Mouse (Mus musculus) megakaryocyte-erythroid progenitor cell, adult 5-6 weeks (primary cell): ENCODE measurements around the gene Ctnnbip1. TPM values are rescaled to one million over a fixed set of nuclear protein-coding genes. Genes with fewer than 3 reads are reported as not detected.

ENCODE experiments used
- ATAC-seq: replicated peaks from 2 replicates; pipeline ENCODE4 v1.8.0; 2016; ENCODE audit warnings: mild to moderate bottlenecking, inconsistent platforms; ENCODE audit not compliant: severe bottlenecking, poor library complexity, low FRiP score, low TSS enrichment
- total RNA-seq, 2 experiments: library from RNA; stranded (forward) in 1 of 2; stranded (reverse) in 1 of 2; fragments of 200-1000, 215-1000 nt in 1 of 2; fragments of >200 nt in 1 of 2; fragmentation: Nextera tagmentation in 1 of 2; gene quantifications; 2 replicates each; pipeline ENCODE4 v1.2.3; 2014 to 2017

Gene Ctnnbip1
- total RNA-seq (2014; fragmentation: Nextera tagmentation) (1.5 and 5.5 TPM in 2 replicates), total RNA-seq (2017) (1.7 and 5.9 TPM in 2 replicates)

- peak; percentile 99 for ATAC-seq
Observed at GRCm38 (mm10) chr4:149517868-149518340, at the start of gene Ctnnbip1. Gene Ctnnbip1 (plus strand): TSS chr4:149518236.

GRCm38 (mm10) chr4:149469557-149469956 lies 48.5 kb upstream of the Ctnnbip1 start:
- no peak for ATAC-seq

DNA sequence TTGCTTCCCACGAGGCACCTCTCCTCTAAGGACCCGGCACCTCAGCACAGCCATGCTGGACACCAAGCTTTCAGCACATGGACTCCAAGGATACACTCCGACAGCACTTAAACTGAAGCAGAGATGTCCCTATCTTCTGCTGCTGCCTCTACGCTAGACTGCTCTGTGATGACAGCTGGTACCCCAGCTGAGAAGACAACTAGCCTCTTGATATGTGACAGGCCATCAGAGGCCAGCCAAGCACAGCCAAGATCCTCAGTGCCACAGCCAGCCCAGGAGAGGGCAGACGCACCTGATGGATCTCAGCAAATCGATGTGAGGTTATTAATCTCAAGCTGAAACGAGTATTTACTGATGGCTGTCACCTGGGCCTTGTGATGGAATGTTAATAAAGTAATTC lies 42.9 kb upstream of the Ctnnbip1 start:
- ATAC-seq: no peak

- no peak for ATAC-seq
Observed at GRCm38 (mm10) chr4:149477078-149477477, 41.0 kb upstream of the Ctnnbip1 start, which contains the start of gene Tmem274. Gene Tmem274 (plus strand): TSS chr4:149477378.

GRCm38 (mm10) chr4:149484566-149484965 lies 33.5 kb upstream of the Ctnnbip1 start:
- no peak for ATAC-seq

DNA sequence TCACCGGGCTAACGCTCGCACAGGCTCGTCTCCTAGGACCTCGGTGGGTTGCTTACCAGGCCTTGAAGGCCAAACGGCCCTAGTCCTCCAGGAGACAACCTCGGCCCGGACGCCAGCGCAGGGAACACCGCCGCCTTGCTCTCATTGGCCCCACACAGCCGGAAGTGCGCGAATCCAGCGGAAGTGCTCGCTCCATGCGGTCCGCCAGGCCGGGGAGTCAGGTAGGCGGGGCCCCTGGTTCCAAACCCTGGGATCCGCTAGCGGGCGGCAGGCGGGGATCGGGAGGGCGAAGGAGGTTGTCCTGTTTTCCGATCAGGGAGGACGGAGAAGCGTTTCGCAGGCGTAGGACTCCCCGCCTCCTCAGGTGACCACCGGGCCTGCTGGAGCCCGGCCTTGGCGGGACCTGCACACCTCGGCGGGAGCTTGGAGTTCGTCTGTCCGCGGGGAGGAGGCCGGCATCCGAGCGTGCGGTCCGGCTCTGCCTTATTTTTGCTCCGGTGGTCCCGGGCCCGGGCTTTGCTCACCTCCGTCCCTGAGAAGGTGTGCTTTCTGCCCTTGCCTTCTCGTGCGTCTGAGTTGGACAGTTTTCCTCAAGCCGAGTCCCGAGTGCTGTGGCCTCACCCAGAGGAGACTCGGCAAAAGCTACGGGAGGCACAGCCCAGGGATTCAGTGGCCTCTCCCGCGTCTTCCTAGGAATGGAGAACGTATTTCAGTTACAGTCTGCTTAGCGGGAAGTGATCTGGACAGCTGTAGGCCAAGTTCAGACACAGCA lies 32.8 kb upstream of the Ctnnbip1 start, which contains the start of the genes Nmnat1 and Lzic:
Gene Nmnat1, minus strand, starts transcription at position 150 of the 772 bp plus-strand sequence.
Gene Lzic, plus strand, starts transcription at position 177 of the 772 bp plus-strand sequence.
- ATAC-seq: peak; percentile 98

- peak; percentile 69 for ATAC-seq
Observed at GRCm38 (mm10) chr4:149485825-149486206, 32.2 kb upstream of the Ctnnbip1 start.

DNA sequence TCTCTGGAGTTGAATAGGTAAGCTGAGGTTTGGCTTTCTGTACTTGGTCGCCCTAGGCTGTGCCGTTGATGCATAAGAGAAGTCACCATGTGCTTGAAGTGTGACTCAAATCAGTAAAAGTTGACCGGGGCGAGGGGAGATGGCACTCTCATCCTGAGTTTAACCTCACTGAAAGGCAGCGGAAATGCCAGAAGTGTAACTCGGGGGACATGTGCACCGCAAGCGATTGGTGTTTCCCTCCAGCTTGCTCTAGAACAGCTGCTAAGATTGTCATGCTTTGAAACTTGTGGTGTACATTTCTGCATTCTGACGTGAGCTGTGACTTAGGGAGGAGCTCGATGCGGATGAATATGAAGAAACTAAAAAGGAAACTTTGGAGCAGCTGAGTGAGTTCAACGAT lies 30.3 kb upstream of the Ctnnbip1 start:
- no peak for ATAC-seq

DNA sequence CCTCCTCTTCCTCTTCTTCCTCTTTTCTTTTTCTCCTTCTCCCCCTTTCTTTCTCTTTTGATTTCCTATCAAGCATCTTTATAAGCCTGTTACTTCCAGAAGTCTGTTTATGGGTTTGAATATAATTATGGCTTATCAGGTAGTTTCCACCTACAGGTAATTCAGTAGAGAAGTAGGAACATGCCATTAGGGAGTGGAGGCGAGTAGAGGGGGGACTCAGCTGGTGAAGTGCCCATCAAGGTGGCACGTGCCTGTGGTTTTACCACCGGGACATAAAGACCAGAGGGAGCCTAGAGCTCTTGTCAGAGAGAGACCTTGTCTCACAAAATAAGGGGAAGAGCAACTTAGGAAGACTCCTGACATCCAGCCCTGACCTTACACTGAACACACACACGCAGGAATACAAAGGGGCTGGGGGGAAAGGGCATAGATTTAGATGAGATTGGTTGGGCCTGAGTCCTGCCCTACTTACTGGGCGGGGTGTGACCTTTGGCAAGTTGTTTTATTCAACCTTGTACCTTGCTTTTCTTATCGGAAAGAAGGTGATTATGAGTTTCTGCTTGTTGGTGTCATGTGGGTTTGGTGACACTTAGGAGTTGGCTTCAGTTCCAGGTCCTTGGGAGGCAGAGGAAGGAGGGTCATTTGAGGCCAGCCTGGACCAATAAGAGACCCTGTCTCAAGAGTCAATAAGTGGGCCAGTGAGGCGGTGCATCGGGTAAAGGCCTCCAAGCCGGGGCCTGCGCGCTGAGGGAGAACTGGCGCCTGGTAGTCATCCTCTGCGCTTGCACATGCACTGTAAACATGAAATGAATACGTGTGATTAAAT lies 28.4 kb upstream of the Ctnnbip1 start:
- no peak for ATAC-seq

DNA sequence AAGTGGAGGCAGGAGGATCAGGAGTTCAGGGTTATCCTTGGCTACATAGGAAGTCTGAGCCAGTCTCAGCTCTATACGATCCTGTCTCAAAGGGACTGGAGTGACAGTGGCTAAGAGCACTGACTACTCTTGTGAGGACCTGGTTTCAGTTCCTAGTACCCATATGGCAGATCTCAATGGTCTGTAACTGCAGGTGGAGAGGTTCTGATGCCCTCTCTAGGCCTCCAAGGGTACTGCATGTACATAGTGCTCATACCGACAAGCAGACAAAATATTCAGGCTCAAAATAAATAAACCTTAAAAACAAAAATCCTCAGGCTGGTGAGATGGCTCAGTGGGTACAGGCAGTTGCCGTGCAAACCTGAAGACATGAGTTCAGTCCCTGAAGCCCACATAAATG lies 26.9 kb upstream of the Ctnnbip1 start:
- 0 out of 2 replicates have a peak, but pooled peaks have one; percentile 34 for ATAC-seq

DNA sequence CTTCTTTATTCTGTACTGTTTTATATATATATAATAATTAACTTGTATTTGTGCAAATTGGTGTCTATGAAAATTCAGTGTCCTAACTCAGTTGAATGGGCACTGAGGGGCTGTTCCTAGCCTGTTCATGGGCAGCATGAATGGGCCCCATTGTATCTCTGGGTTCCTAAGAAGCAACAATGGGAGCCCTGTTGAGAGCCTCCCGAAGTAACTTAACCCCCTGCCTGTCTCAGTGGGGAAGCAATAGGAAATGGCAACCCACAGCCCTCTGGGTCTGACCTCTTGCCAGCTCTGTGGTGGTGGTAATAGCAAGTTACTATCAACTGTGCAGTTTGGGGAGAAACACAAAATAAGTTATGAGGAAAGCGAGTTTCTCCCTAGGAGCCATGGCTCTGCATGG lies 21.4 kb upstream of the Ctnnbip1 start:
- ATAC-seq: no peak

GRCm38 (mm10) chr4:149498901-149499300 lies 19.1 kb upstream of the Ctnnbip1 start:
- no peak for ATAC-seq

- ATAC-seq: no peak
Observed at GRCm38 (mm10) chr4:149499790-149500189, 18.2 kb upstream of the Ctnnbip1 start.

DNA sequence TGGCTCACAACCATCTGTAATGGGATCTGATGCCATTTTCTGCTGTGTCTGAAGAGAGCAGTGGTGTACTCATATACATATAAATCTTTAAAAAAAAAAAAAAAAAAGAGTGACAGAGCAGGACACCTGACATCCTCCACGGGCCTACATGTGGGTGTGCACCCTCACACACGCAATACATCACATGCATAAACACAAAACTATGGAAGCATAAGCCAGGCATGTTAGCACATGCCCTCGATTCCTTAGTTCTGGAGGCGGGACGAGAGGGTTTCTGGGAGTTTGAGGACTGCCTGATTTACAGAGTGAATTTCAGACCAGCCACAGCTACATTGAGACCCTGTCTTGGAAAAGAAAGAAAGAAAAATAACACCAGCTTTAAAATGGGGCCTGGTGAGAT lies 13.7 kb upstream of the Ctnnbip1 start:
- no peak for ATAC-seq

DNA sequence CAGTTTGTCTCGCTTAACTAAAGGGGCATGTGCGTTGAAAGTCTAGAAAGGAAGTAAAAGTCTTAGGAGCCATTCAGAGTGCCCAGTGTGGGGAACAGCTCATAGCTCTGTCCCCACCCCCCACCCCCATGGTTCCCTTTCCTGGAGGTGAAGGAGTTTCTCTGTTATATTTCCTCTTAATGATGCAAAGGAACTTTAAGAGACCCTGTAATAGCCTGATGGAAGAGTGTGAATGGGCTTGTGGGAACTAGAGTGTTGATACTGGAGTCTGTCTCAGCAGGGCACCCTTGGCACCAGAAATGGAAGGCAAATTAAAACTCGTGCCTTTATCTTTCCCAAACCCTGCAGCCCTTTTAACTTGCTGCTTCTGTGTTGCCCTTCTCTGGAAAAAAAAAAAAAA lies 13.2 kb upstream of the Ctnnbip1 start:
- no peak for ATAC-seq

DNA sequence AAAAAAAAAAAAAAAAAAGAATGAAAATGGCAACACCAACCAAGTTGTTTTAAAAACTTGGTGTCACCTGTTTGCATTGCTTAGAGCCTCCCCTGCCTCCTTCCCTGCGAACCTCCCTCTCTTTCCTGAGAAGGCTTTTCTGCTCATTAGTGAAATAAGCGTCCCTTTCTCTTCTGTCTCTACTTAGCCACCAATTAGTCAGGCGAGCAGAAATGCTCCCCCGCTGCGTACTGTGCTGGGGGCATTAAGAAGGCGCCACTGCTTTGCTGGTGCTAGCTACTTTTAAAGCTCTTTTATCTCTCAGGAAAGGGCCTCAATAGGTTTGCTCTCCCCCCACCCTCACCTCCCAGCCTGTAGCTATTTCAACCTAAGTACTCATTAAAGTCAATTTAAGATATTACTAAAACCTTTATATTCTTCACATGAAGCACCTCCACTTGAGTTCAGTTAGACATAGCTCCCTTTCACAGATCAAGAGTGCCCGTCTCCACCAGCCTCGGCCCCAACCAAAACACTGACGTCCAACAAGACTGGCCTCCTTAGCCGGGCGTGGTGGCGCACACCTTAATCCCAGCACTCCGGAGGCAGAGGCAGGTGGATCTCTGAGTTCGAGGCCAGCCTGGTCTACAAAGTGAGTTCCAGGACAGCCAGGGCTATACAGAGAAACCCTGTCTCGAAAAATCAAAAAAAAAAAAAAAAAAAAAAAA lies 12.6 kb upstream of the Ctnnbip1 start:
- ATAC-seq: no peak

GRCm38 (mm10) chr4:149506904-149507303 lies 11.1 kb upstream of the Ctnnbip1 start:
- no peak for ATAC-seq

- ATAC-seq: no peak
Observed at GRCm38 (mm10) chr4:149511221-149511646, 6.8 kb upstream of the Ctnnbip1 start.

- no peak for ATAC-seq
Observed at GRCm38 (mm10) chr4:149512072-149512471, 6.0 kb upstream of the Ctnnbip1 start.

DNA sequence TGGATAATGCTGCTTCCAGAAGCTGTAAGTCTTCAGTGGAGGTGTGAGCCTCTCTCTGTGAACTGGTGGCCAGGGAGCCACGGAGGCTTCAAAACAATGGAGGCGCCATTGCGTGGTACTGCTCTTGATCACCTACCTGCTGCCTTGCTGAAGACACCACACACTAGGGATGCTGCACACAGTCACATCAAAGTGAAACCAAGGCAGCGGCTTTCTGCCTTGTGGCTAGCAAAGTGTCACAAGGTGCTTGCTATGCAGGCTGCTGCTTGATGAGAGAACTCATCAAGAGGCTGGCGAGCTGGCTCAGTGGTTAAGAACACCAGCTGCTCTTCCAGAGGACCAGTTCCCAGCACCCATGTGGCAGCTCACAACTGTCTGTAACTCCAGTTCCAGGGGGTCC lies 2.3 kb upstream of the Ctnnbip1 start:
- ATAC-seq: no peak
